Mouse (Mus musculus) forebrain, embryonic 14.5 days (tissue): ENCODE data around the gene Nnmt. TPM values are rescaled to one million over a fixed set of nuclear protein-coding genes. Genes with fewer than 3 reads are reported as not detected.

Experiments used
- ATAC-seq: fragments of 200-750 bp; cut with Nextera tagmentation; 2 replicates; pipeline ENCODE4 v1.8.0; 2017; ENCODE audit warnings: mild to moderate bottlenecking, moderate library complexity
- DNase-seq: peaks from one replicate; pipeline ENCODE4 v3.0.0-alpha.2; 2015; ENCODE audit warnings: low spot score
- H3K27ac ChIP-seq: fragments of 300-500 bp; sonication (generic); 2 replicates; pipeline ENCODE4 v1.5.1; 2014; ENCODE audit warnings: low read depth, mild to moderate bottlenecking, control low read depth, low read length, moderate library complexity
- H3K27me3 ChIP-seq: fragments of 300-500 bp; sonication (generic); replicated peaks from 2 replicates; pipeline ENCODE4 v1.6.1; 2014; ENCODE audit warnings: low read length, control low read depth, mixed read lengths; ENCODE audit not compliant: control insufficient read depth, insufficient read depth
- H3K36me3 ChIP-seq: fragments of 300-500 bp; sonication (generic); 2 replicates; pipeline ENCODE4 v1.6.1; 2014; ENCODE audit warnings: low read length, control low read depth; ENCODE audit not compliant: control insufficient read depth, insufficient read depth
- H3K4me1 ChIP-seq: fragments of 300-500 bp; sonication (generic); 2 replicates; pipeline ENCODE4 v1.6.1; 2014; ENCODE audit warnings: antibody characterized with exemption, low read length, control low read depth; ENCODE audit not compliant: control insufficient read depth, insufficient read depth
- H3K4me2 ChIP-seq: fragments of 300-500 bp; sonication (generic); 2 replicates; pipeline ENCODE4 v1.6.1; 2014; ENCODE audit warnings: mild to moderate bottlenecking, control low read depth, low read length
- H3K4me3 ChIP-seq: fragments of 300-500 bp; sonication (generic); 2 replicates; pipeline ENCODE4 v1.5.1; 2014; ENCODE audit warnings: low read depth, low read length, control low read depth
- H3K9ac ChIP-seq: fragments of 300-500 bp; sonication (generic); 2 replicates; pipeline ENCODE4 v1.6.1; 2014; ENCODE audit warnings: mild to moderate bottlenecking, low read length, control low read depth, moderate library complexity
- H3K9me3 ChIP-seq: fragments of 300-500 bp; sonication (generic); replicated peaks from 2 replicates; pipeline ENCODE4 v1.6.1; 2016; ENCODE audit warnings: low read length, control low read depth, mixed read lengths; ENCODE audit not compliant: control insufficient read depth
- WGBS: fragments of 180-500 bp; shearing (Covaris S2); extraction: QIAGEN DNeasy Blood & Tissue Kit; methylation state at CpG from one replicate; pipeline ENCODE4 v1.1.7; 2014; 5-methylcytosine and 5-hydroxymethylcytosine counted together
- polyA plus RNA-seq: library from polyadenylated mRNA; unstranded; fragments of >200 nt; fragmentation: Nextera tagmentation; extraction: Ambion mirVana; gene quantifications from 2 replicates; pipeline ENCODE4 v1.2.1, GENCODE M21; 2014

The Nnmt gene
- polyA plus RNA-seq, 1 experiment from 2014 or later: 0.72 TPM

GRCm38 (mm10) chr9:48638176-48638803, 33.3 kb upstream of the Nnmt start:
- no peak overlapping the region for H3K27ac ChIP-seq
- ATAC-seq (peak; percentile 88; the same call in 1 of the 2 replicates), DNase-seq (peak; percentile 81)
- H3K27me3 ChIP-seq: 0 out of 2 replicates have a peak, but pooled peaks cover 7% of the 10 kb centered on the region
- no peaks in the 10 kb centered on the region for H3K36me3 ChIP-seq
- H3K9me3 ChIP-seq: no peaks in the 10 kb centered on the region
- no peaks in the 10 kb centered on the region for H3K4me1 ChIP-seq
- WGBS: 49% methylated on average over 15 of the region's 15 CpGs
- no peak overlapping the region for H3K4me2 ChIP-seq
- no peak overlapping the region for H3K9ac ChIP-seq
- H3K4me3 ChIP-seq: no peak overlapping the region

- no peak for ATAC-seq
- WGBS: 91% methylated on average over 7 of the region's 7 CpGs
- H3K4me3 ChIP-seq: no peak overlapping the region
These were observed 32.2 kb upstream of the Nnmt start for GRCm38 (mm10) chr9:48637161-48637560.

DNA sequence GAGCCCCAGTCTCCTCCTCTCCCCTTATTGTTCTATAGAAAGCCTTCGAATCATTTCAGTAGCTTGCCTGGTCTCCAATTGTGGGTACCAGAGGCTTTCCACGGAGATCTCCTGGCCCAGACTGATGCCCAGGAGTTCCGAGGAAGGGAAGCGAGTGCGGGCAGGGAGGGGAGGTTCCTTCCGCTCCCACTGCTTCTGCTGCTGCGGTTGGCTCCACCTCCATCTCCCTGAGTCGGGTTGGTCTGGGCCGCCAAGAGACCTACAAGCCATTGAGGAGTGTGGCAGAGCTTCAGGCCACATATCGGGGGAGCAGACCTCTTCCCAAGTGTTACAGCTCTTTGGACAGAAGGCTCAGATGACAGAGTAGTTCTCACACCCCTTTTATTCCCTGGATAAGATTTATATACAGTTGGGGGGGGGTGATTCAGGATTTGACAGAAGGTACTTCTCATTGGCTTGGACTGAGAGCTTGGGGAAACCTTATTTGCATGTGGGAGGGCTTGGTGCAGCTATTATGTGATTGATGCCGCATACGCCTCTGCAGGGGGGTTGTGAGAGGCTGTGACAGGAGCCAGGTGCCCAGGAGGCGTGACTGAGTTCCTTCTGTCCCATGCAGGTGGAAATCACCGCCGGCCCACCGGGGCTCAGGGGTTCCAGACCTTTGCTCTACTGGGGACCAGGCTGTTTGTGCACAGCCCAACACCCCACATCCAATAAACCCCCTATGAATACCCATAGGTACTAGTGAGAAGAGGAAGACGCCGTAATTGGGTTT, 30.8 kb upstream of the Nnmt start:
- 48% methylated on average over 18 of the region's 18 CpGs for WGBS
- no peaks in the 10 kb centered on the region for H3K9me3 ChIP-seq
- no peak overlapping the region for H3K4me3 ChIP-seq
- 0 out of 2 replicates have a peak, but pooled peaks cover 7% of the 10 kb centered on the region for H3K27me3 ChIP-seq
- H3K4me1 ChIP-seq: no peaks in the 10 kb centered on the region
- H3K36me3 ChIP-seq: no peaks in the 10 kb centered on the region
- H3K27ac ChIP-seq: no peak overlapping the region
- no peak for DNase-seq
- no peak overlapping the region for H3K4me2 ChIP-seq
- no peak for ATAC-seq
- H3K9ac ChIP-seq: no peak overlapping the region

More at GRCm38 (mm10) chr9:48637161-48637560, 32.2 kb upstream of the Nnmt start:
- no peak overlapping the region for H3K27ac ChIP-seq
- 0 out of 2 replicates have a peak, but pooled peaks cover 7% of the 10 kb centered on the region for H3K27me3 ChIP-seq
- no peak overlapping the region for H3K9ac ChIP-seq
- H3K36me3 ChIP-seq: no peaks in the 10 kb centered on the region
- no peak for DNase-seq
- no peak overlapping the region for H3K4me2 ChIP-seq
- no peaks in the 10 kb centered on the region for H3K9me3 ChIP-seq
- H3K4me1 ChIP-seq: no peaks in the 10 kb centered on the region

- WGBS: 81% methylated on average over 6 of the region's 6 CpGs
These were observed 28.2 kb upstream of the Nnmt start for GRCm38 (mm10) chr9:48633147-48633546.

DNA sequence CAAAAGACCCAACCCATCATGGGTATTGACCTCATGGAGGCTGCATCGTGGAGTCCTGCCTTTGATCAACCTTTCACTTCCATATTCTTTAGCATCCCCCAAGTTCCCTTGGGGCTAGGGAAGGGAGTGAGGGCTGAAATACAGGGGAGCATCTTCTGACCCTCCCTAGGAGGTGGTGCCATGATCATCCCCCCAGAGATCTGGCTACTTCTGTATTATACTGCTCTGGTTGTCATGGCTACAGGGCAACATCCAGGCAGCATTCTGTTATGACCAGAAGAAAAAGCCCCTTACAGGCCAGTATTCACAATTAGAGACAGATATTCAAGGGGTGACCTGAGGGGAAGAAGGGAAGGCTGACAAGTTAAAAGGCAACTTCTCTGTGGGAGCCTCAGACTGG, 14.3 kb upstream of the Nnmt start:
- 73% methylated on average over 1 of the region's 1 CpGs for WGBS
- no peak overlapping the region for H3K9ac ChIP-seq
- DNase-seq: no peak
- H3K27ac ChIP-seq: no peak overlapping the region
- H3K4me2 ChIP-seq: no peak overlapping the region
- H3K27me3 ChIP-seq: no peaks in the 10 kb centered on the region
- H3K36me3 ChIP-seq: no peaks in the 10 kb centered on the region
- H3K9me3 ChIP-seq: no peaks in the 10 kb centered on the region
- no peaks in the 10 kb centered on the region for H3K4me1 ChIP-seq
- no peak for ATAC-seq
- H3K4me3 ChIP-seq: no peak overlapping the region

More at GRCm38 (mm10) chr9:48633147-48633546, 28.2 kb upstream of the Nnmt start:
- Histone ChIP-seq H3K4me1 (no peaks in the 10 kb centered on the region), H3K27ac (no peak overlapping the region), H3K9me3 (no peaks in the 10 kb centered on the region), H3K9ac (no peak overlapping the region), H3K4me2 (no peak overlapping the region), H3K36me3 (no peaks in the 10 kb centered on the region), H3K4me3 (no peak overlapping the region), H3K27me3 (no peaks in the 10 kb centered on the region)
- DNase-seq: no peak
- ATAC-seq: no peak

DNA sequence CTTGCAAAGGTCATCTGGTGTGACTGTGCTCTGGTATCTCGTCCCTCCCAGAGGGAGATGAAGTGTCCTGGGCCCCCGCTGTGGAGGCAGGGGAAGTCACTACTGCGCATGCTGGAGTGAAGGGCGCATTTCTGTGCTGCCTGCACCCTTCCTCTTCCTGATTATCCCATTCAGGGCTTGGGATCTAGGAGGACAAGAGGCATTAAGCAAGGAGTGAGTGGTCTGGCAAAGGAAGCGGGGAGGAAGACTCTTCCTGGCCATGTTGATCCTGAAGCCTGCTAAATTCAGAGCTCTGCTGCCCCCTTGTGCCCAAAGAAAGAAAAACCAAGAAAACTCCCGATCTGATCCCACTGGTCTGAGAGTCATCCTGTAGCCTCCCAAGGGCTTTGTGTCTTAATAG, 13.6 kb upstream of the Nnmt start:
- H3K27me3 ChIP-seq: no peaks in the 10 kb centered on the region
- ATAC-seq (peak; percentile 66; the same call in 1 of the 2 replicates), DNase-seq (peak; percentile 92)
- no peak overlapping the region for H3K4me3 ChIP-seq
- 0 out of 2 replicates have a peak overlapping the region, but pooled peaks have one; percentile 18 for H3K4me2 ChIP-seq
- WGBS: 22% methylated on average over 6 of the region's 6 CpGs
- no peaks in the 10 kb centered on the region for H3K9me3 ChIP-seq
- H3K4me1 ChIP-seq: no peaks in the 10 kb centered on the region
- no peaks in the 10 kb centered on the region for H3K36me3 ChIP-seq
- H3K27ac ChIP-seq: no peak overlapping the region
- no peak overlapping the region for H3K9ac ChIP-seq

DNA sequence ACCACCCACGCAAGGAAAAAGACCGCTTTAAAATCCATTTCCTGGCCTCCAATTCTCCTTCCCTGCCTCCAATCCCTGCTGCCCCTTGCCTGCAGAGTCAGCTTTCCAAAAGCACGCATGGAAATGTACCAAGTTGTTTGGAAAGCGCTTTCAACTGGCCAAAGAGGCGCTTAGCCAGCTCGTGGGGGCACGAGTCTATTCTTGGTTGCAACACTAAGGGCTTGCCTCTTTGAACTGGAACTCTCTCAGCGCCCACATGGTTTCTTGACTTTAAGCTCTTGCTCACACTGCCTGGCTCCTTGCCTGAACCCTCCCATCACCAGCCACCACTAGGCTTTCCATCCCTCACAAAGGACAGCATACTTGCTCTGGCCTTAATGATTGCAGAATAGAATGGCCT, 13.2 kb upstream of the Nnmt start:
- H3K27ac ChIP-seq: no peak overlapping the region
- H3K36me3 ChIP-seq: no peaks in the 10 kb centered on the region
- DNase-seq: no peak
- H3K4me1 ChIP-seq: no peaks in the 10 kb centered on the region
- WGBS: 81% methylated on average over 8 of the region's 8 CpGs
- ATAC-seq: no peak; the same call in 1 of the 2 replicates
- no peaks in the 10 kb centered on the region for H3K9me3 ChIP-seq
- H3K4me3 ChIP-seq: no peak overlapping the region
- H3K27me3 ChIP-seq: no peaks in the 10 kb centered on the region
- no peak overlapping the region for H3K9ac ChIP-seq
- no peak overlapping the region for H3K4me2 ChIP-seq

GRCm38 (mm10) chr9:48617511-48618010, 12.6 kb upstream of the Nnmt start:
- WGBS: 90% methylated on average over 3 of the region's 3 CpGs

DNA sequence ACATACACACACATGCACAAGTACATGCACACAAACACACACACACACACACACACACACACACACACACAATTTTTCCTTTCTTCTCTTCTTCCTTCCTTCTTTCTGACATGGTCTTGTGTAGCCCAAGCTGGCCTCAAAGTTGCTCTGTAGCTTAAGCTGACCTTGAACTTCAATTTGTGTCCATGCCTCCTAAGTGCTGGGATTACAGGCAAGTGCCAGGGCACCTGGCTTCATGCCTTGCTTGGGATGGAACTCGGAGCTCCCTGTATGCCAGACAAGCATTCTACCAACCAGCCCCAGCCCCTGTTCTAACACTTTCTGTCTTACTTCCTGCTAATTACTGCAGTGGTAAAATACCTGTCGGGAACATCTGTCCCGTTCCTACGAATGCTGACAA, 8.3 kb upstream of the Nnmt start:
- H3K4me1 ChIP-seq: no peaks in the 10 kb centered on the region
- no peak overlapping the region for H3K4me2 ChIP-seq
- ATAC-seq (no peak), DNase-seq (no peak)
- H3K9me3 ChIP-seq: no peaks in the 10 kb centered on the region
- H3K9ac ChIP-seq: no peak overlapping the region
- H3K36me3 ChIP-seq: no peaks in the 10 kb centered on the region
- H3K4me3 ChIP-seq: no peak overlapping the region
- H3K27ac ChIP-seq: no peak overlapping the region
- WGBS: 86% methylated on average over 4 of the region's 4 CpGs
- no peaks in the 10 kb centered on the region for H3K27me3 ChIP-seq

More at GRCm38 (mm10) chr9:48617511-48618010, 12.6 kb upstream of the Nnmt start:
- H3K4me3 ChIP-seq: no peak overlapping the region
- H3K27ac ChIP-seq: no peak overlapping the region
- H3K27me3 ChIP-seq: no peaks in the 10 kb centered on the region
- ATAC-seq (no peak), DNase-seq (no peak)
- H3K9ac ChIP-seq: no peak overlapping the region
- H3K4me2 ChIP-seq: no peak overlapping the region
- no peaks in the 10 kb centered on the region for H3K9me3 ChIP-seq
- H3K4me1 ChIP-seq: no peaks in the 10 kb centered on the region
- no peaks in the 10 kb centered on the region for H3K36me3 ChIP-seq
